Mouse (Mus musculus) hindbrain, embryonic 12.5 days (tissue): ENCODE data around the gene Olfr450. TPM values are rescaled to one million over a fixed set of nuclear protein-coding genes. Genes with fewer than 3 reads are reported as not detected.
A peak's percentile ranks its signal among the peaks of the same experiment; 100 is the strongest.

Source experiments
- ATAC-seq: fragments of 200-750 bp; cut with Nextera tagmentation; 2 replicates; pipeline ENCODE4 v1.8.0; 2017; ENCODE audit warnings: moderate TSS enrichment; ENCODE audit not compliant: low FRiP score
- H3K27ac ChIP-seq: fragments of 300-500 bp; sonication (generic); 2 replicates; pipeline ENCODE4 v1.5.1; 2016; ENCODE audit warnings: mild to moderate bottlenecking
- H3K27me3 ChIP-seq: fragments of 300-500 bp; sonication (generic); 2 replicates; pipeline ENCODE4 v1.6.1; 2016; ENCODE audit warnings: mild to moderate bottlenecking
- H3K36me3 ChIP-seq: fragments of 300-500 bp; sonication (generic); 2 replicates; pipeline ENCODE4 v1.6.1; 2016; ENCODE audit warnings: mild to moderate bottlenecking
- H3K4me1 ChIP-seq: fragments of 300-500 bp; sonication (generic); 2 replicates; pipeline ENCODE4 v1.6.1; 2016
- H3K4me2 ChIP-seq: fragments of 300-500 bp; sonication (generic); replicated peaks from 2 replicates; pipeline ENCODE4 v1.6.1; 2016; ENCODE audit warnings: mild to moderate bottlenecking
- H3K4me3 ChIP-seq: fragments of 300-500 bp; sonication (generic); 2 replicates; pipeline ENCODE4 v1.5.1; 2016; ENCODE audit warnings: mild to moderate bottlenecking
- H3K9ac ChIP-seq: fragments of 300-500 bp; sonication (generic); 2 replicates; pipeline ENCODE4 v1.6.1; 2016; ENCODE audit warnings: mild to moderate bottlenecking, moderate library complexity
- H3K9me3 ChIP-seq: fragments of 300-500 bp; sonication (generic); replicated peaks from 2 replicates; pipeline ENCODE4 v1.6.1; 2016; ENCODE audit warnings: mild to moderate bottlenecking
- WGBS: fragments of 180-500 bp; shearing (Covaris S2); methylation state at CpG from one replicate; pipeline ENCODE4 v1.1.7; 2016; 5-methylcytosine and 5-hydroxymethylcytosine counted together
- polyA plus RNA-seq: library from polyadenylated mRNA; unstranded; fragments of >200 nt; fragmentation: Nextera tagmentation; extraction: Ambion mirVana; gene quantifications from 2 replicates; pipeline ENCODE4 v1.2.1, GENCODE M21; 2016

The Olfr450 gene
- polyA plus RNA-seq: not detected in 2 replicates

GRCm38 (mm10) chr6:42811639-42812038, at the start of gene Olfr450:
Olfr450 (plus strand) TSS chr6:42811939.
- H3K4me3 ChIP-seq: no peak within 1 kb of the TSS
- no peaks in the 10 kb centered on the region for H3K9me3 ChIP-seq
- H3K27me3 ChIP-seq: no peaks in the 10 kb centered on the region
- H3K4me1 ChIP-seq: no peaks in the 10 kb centered on the region
- no peak within 1 kb of the TSS for H3K9ac ChIP-seq
- no peak for ATAC-seq
- H3K27ac ChIP-seq: no peak within 1 kb of the TSS
- H3K36me3 ChIP-seq: no peaks in the 10 kb centered on the region
- WGBS: 85% methylated on average over 1 of the region's 1 CpGs
- H3K4me2 ChIP-seq: no peak within 1 kb of the TSS

DNA sequence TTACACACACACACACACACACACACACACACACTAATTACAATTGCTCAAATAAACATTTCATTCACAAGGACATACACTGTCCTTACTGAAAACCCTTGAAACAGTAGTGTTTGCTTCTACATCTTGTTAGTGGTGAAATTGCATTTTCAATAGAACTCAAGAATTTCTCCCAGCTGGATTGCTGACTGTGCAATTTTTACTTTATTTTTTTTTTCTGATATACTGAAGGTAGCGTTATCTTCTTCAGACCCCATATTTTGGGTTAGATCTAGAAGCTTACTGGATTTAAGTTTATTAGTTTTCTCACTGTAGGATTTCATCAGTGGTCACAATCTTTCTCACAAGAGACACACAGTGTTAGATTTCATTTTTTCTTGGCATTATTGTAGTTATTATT, 34.7 kb upstream of the Olfr450 start:
- 94% methylated on average over 1 of the region's 1 CpGs for WGBS
- no peak overlapping the region for H3K4me3 ChIP-seq
- H3K4me1 ChIP-seq: no peaks in the 10 kb centered on the region
- no peak for ATAC-seq
- no peak overlapping the region for H3K9ac ChIP-seq
- no peaks in the 10 kb centered on the region for H3K36me3 ChIP-seq
- no peak overlapping the region for H3K4me2 ChIP-seq
- H3K27ac ChIP-seq: no peak overlapping the region
- H3K9me3 ChIP-seq: no peaks in the 10 kb centered on the region
- H3K27me3 ChIP-seq: no peaks in the 10 kb centered on the region

GRCm38 (mm10) chr6:42784793-42785192, 26.9 kb upstream of the Olfr450 start, which contains the start of gene Olfr452:
Olfr452 (plus strand) TSS chr6:42785093.
- no peaks in the 10 kb centered on the region for H3K4me1 ChIP-seq
- no peak within 1 kb of the TSS for H3K4me2 ChIP-seq
- ATAC-seq: no peak
- H3K36me3 ChIP-seq: no peaks in the 10 kb centered on the region
- H3K4me3 ChIP-seq: no peak within 1 kb of the TSS
- no peaks in the 10 kb centered on the region for H3K27me3 ChIP-seq
- H3K27ac ChIP-seq: no peak within 1 kb of the TSS
- no peak within 1 kb of the TSS for H3K9ac ChIP-seq
- no peaks in the 10 kb centered on the region for H3K9me3 ChIP-seq

GRCm38 (mm10) chr6:42790247-42790948, 21.3 kb upstream of the Olfr450 start:
- 45% methylated on average over 4 of the region's 4 CpGs for WGBS
- no peak overlapping the region for H3K9ac ChIP-seq
- peak; percentile 38; the same call in 1 of the 2 replicates for ATAC-seq
- no peak overlapping the region for H3K4me2 ChIP-seq
- no peak overlapping the region for H3K27ac ChIP-seq
- H3K36me3 ChIP-seq: no peaks in the 10 kb centered on the region
- H3K4me1 ChIP-seq: no peaks in the 10 kb centered on the region
- H3K4me3 ChIP-seq: no peak overlapping the region
- no peaks in the 10 kb centered on the region for H3K27me3 ChIP-seq
- H3K9me3 ChIP-seq: no peaks in the 10 kb centered on the region

- no peak overlapping the region for H3K27ac ChIP-seq
- H3K36me3 ChIP-seq: no peaks in the 10 kb centered on the region
- H3K4me1 ChIP-seq: no peaks in the 10 kb centered on the region
- ATAC-seq: no peak
- no peaks in the 10 kb centered on the region for H3K9me3 ChIP-seq
- H3K4me2 ChIP-seq: no peak overlapping the region
- 78% methylated on average over 9 of the region's 9 CpGs for WGBS
- H3K4me3 ChIP-seq: no peak overlapping the region
- no peaks in the 10 kb centered on the region for H3K27me3 ChIP-seq
- no peak overlapping the region for H3K9ac ChIP-seq
Measured at GRCm38 (mm10) chr6:42790949-42791556, 20.7 kb upstream of the Olfr450 start.

DNA sequence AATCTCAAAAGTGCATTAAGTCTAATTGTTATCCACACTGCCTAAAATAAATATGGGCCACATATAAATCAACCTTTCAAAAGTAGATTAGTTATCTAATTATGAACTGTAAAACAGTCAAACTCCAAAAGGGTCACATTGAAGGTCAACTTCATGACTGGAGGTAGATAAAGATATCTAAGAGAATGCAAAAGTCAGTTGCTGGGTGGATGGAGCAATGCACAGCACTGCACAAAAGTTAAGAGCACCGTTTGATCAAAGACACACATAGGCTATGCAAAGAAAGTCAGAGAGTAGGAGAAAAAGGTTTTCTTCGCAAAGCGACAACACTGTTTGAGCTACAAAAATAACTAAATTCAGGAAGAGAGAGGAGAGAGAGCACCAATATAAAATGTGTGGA, 16.8 kb upstream of the Olfr450 start:
- Histone ChIP-seq H3K27me3 (no peaks in the 10 kb centered on the region), H3K9me3 (no peaks in the 10 kb centered on the region), H3K36me3 (no peaks in the 10 kb centered on the region), H3K4me2 (no peak overlapping the region), H3K9ac (no peak overlapping the region), H3K4me1 (no peaks in the 10 kb centered on the region), H3K27ac (no peak overlapping the region), H3K4me3 (no peak overlapping the region)
- WGBS: 93% methylated on average over 3 of the region's 3 CpGs
- ATAC-seq: no peak

- H3K9ac ChIP-seq: no peak within 1 kb of the TSS
- H3K9me3 ChIP-seq: no peaks in the 10 kb centered on the region
- no peak for ATAC-seq
Measured at GRCm38 (mm10) chr6:42834084-42834483, 22.3 kb downstream of the Olfr450 start, which contains the start of gene Olfr449. Olfr449 (plus strand) TSS chr6:42834384.

DNA sequence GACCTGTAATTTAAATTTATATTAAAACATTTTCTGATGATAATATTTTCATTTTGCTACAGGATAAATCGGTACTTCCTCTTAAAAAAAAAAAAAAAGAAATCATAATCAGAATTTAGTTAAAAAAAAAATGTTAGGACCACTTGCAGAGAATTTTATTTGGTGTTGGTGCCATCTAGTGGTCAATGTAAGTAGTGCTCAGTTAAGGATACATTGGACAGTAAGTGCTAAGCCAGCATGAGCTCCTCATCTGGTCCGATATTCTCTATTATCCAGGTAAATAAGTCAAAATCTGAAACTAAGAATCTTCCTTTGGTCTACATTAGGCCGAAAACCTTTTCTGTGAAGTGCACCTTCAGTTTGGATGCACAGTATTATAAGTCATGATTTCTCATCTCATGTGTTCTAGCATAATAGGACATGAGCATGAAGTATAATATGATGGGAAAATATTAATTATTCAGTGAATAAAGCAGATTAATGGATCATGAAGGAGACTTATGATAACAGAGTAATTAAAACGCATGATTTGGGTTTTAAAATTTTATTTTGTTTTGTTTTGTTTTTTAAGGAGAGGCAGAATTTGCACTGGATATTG, 48.6 kb downstream of the Olfr450 start:
- no peaks in the 10 kb centered on the region for H3K27me3 ChIP-seq
- H3K36me3 ChIP-seq: no peaks in the 10 kb centered on the region
- 21% methylated on average over 4 of the region's 4 CpGs for WGBS
- H3K4me1 ChIP-seq: no peaks in the 10 kb centered on the region
- no peak overlapping the region for H3K9ac ChIP-seq
- H3K4me2 ChIP-seq: no peak overlapping the region
- no peak overlapping the region for H3K4me3 ChIP-seq
- 0 out of 2 replicates have a peak, but pooled peaks have one; percentile 54 for ATAC-seq
- H3K9me3 ChIP-seq: no peaks in the 10 kb centered on the region
- H3K27ac ChIP-seq: no peak overlapping the region

More at GRCm38 (mm10) chr6:42834084-42834483, 22.3 kb downstream of the Olfr450 start, which contains the start of gene Olfr449:
- no peaks in the 10 kb centered on the region for H3K4me1 ChIP-seq
- H3K36me3 ChIP-seq: no peaks in the 10 kb centered on the region
- no peak within 1 kb of the TSS for H3K4me2 ChIP-seq
- H3K27ac ChIP-seq: no peak within 1 kb of the TSS
- no peak within 1 kb of the TSS for H3K4me3 ChIP-seq
- H3K27me3 ChIP-seq: no peaks in the 10 kb centered on the region

Other genes starting within 250 kb of the Olfr450 start
- gene Tcaf3, start 214.2 kb upstream of the Olfr450 start, polyA plus RNA-seq: not detected in 2 replicates
- gene Tcaf2, start 166.7 kb upstream of the Olfr450 start, polyA plus RNA-seq: 3.8 and 4.5 TPM in 2 replicates
- gene Tcaf1, start 101.9 kb upstream of the Olfr450 start, polyA plus RNA-seq: 189 and 192 TPM in 2 replicates
- not detected in 2 replicates for gene Olfr453, start 72.6 kb upstream of the Olfr450 start, polyA plus RNA-seq
- gene Olfr38, start 55.5 kb upstream of the Olfr450 start, polyA plus RNA-seq: not detected in 2 replicates
- gene Olfr452, start 26.8 kb upstream of the Olfr450 start, polyA plus RNA-seq: not detected in 2 replicates
- gene Olfr449, start 22.4 kb downstream of the Olfr450 start, polyA plus RNA-seq: not detected in 2 replicates
- gene Olfr448, start 78.5 kb downstream of the Olfr450 start, polyA plus RNA-seq: not detected in 2 replicates
- gene Olfr447, start 96.9 kb downstream of the Olfr450 start, polyA plus RNA-seq: not detected in 2 replicates
- not detected in 2 replicates for gene Olfr446, start 109.4 kb downstream of the Olfr450 start, polyA plus RNA-seq
- not detected in 2 replicates for gene Olfr444, start 137.1 kb downstream of the Olfr450 start, polyA plus RNA-seq